Comparison of ENCODE assay signal across 13 mouse cellular contexts in the genomic region with DNA sequence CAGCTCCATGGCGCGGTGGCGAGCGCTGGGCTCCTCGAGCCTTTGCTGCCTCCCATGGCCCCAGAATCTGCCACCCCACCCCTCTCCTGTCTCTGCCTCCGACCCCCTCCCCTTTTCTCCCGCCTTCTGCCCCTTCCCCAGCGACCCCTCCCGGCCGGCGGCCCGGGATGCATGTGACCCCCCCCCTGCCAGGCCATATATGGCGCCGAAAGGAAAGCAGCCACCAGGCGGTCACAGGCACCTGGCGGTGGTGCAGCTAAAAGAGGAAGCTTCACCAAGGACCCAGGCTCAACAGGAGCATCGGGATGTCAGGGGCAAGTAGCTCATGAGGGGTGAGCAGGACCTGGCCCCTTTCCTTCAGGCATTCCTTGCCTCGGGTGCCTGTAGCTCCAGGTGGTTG. TPM values are rescaled to one million over a fixed set of nuclear protein-coding genes. Genes with fewer than 3 reads are reported as not detected.
A peak's percentile ranks its signal among the peaks of the same experiment; 100 is the strongest.
DNase-seq lines count a peak whose midpoint lies in the region; ATAC-seq and TF ChIP-seq lines count a peak whose summit lies in the region.
"Not testable (repeated sequence)": the region's sequence is repeated elsewhere in the genome, so short reads cannot be mapped to it uniquely, and the experiment has no call there.
"Had no signal": no experiment of that assay in that cellular context is flagged by ENCODE, and none has a peak within 500 bp of the region (broad histone marks: within the 10 kb centered on the region; RNA-seq: fewer than 3 reads in every experiment).

No protein-coding gene starts in this region.

- H3K4me1 ChIP-seq in embryonic facial prominence, embryonic 11.5 days (ENCODE audit: control insufficient read depth, insufficient read depth, low read length); hindbrain, embryonic 13.5 days (replicated peaks); kidney, postnatal 0 days (replicated peaks; ENCODE audit: insufficient read depth, low read length); liver, postnatal 0 days (ENCODE audit: insufficient read depth); midbrain, postnatal 0 days (ENCODE audit: insufficient read depth, low read length); stomach, embryonic 15.5 days: not testable (repeated sequence)

- peak; percentile 28 for DNase-seq in CD4-positive, CD25-positive, alpha-beta regulatory T cell, adult 2 months (ENCODE audit: low read depth, low spot score)
- peak; percentile 18 for DNase-seq in embryonic facial prominence, embryonic 11.5 days (ENCODE audit: low spot score)
- peak; percentile 9 for DNase-seq in gastrocnemius, adult 2 months
- peak; percentile 0 for DNase-seq in kidney, postnatal 0 days (ENCODE audit: low spot score)
- DNase-seq in liver, postnatal 0 days, result peak; percentile 5
- DNase-seq in midbrain, postnatal 0 days (ENCODE audit: low spot score), result peak; percentile 0

- not testable (repeated sequence) for TF ChIP-seq CTCF in gastrocnemius, adult 2 months (IDR thresholded peaks at IDR 0.05); liver, postnatal 0 days (IDR thresholded peaks at IDR 0.05; ENCODE audit: low read depth)
- TF ChIP-seq CTCF in kidney, postnatal 0 days (IDR thresholded peaks at IDR 0.05; ENCODE audit: low read depth), result 0 out of 2 replicates have a peak, but pooled peaks have one; percentile 6
- TF ChIP-seq CTCF in midbrain, postnatal 0 days (IDR thresholded peaks at IDR 0.05), result peak; percentile 46

- not testable (repeated sequence) for H3K27me3 ChIP-seq in embryonic facial prominence, embryonic 11.5 days (ENCODE audit: control insufficient read depth, insufficient read depth, low read length); hindbrain, embryonic 13.5 days; kidney, postnatal 0 days (ENCODE audit: insufficient read depth, low read length); liver, postnatal 0 days (ENCODE audit: insufficient read depth, low read length); midbrain, postnatal 0 days (ENCODE audit: insufficient read depth, low read length); stomach, embryonic 15.5 days (replicated peaks)

- not testable (repeated sequence) for H3K36me3 ChIP-seq in embryonic facial prominence, embryonic 11.5 days (replicated peaks; ENCODE audit: control insufficient read depth, insufficient read depth, low read depth, low read length); hindbrain, embryonic 13.5 days; kidney, postnatal 0 days (ENCODE audit: insufficient read depth, low read length); liver, postnatal 0 days (replicated peaks; ENCODE audit: insufficient read depth, low read length); midbrain, postnatal 0 days (ENCODE audit: insufficient read depth, low read length); stomach, embryonic 15.5 days

- ATAC-seq in embryonic facial prominence, embryonic 11.5 days (replicated peaks; ENCODE audit: insufficient number of reproducible peaks, low FRiP score, low TSS enrichment, low read depth); hindbrain, embryonic 13.5 days (ENCODE audit: low FRiP score); kidney, postnatal 0 days (replicated peaks; ENCODE audit: low FRiP score, low read depth); liver, postnatal 0 days; midbrain, postnatal 0 days (ENCODE audit: low FRiP score); stomach, embryonic 15.5 days (ENCODE audit: insufficient read depth, low FRiP score, low read depth): not testable (repeated sequence)

- H3K27ac ChIP-seq in embryonic facial prominence, embryonic 11.5 days (replicated peaks; ENCODE audit: low read depth, low read length); gastrocnemius, adult 2 months; hindbrain, embryonic 13.5 days; kidney, postnatal 0 days; liver, postnatal 0 days (ENCODE audit: low read depth); midbrain, postnatal 0 days (ENCODE audit: low read depth, low read length); stomach, embryonic 15.5 days: not testable (repeated sequence)

- H3K9ac ChIP-seq in embryonic facial prominence, embryonic 11.5 days (replicated peaks; ENCODE audit: low read length); kidney, postnatal 0 days (ENCODE audit: low read depth, low read length); liver, postnatal 0 days (replicated peaks); midbrain, postnatal 0 days (replicated peaks; ENCODE audit: low read length, poor library complexity, severe bottlenecking); stomach, embryonic 15.5 days: not testable (repeated sequence)
- H3K9ac ChIP-seq in hindbrain, embryonic 13.5 days, result peak overlapping the region; percentile 65

- intact Hi-C loops in gastrocnemius, adult 2 months (cut with DNase I), result not testable (repeated sequence)

- peak overlapping the region; percentile 26 for H3K4me3 ChIP-seq in embryonic facial prominence, embryonic 11.5 days (ENCODE audit: low read depth, low read length)
- peak overlapping the region; percentile 35 for H3K4me3 ChIP-seq in gastrocnemius, adult 2 months
- H3K4me3 ChIP-seq in hindbrain, embryonic 13.5 days, result peak overlapping the region; percentile 42
- H3K4me3 ChIP-seq in kidney, postnatal 0 days (replicated peaks; ENCODE audit: low read depth, low read length); liver, postnatal 0 days (ENCODE audit: low read depth, low read length): not testable (repeated sequence)
- peak overlapping the region; percentile 29 for H3K4me3 ChIP-seq in midbrain, postnatal 0 days (ENCODE audit: low read depth, low read length)
- peak overlapping the region; percentile 34 for H3K4me3 ChIP-seq in stomach, embryonic 15.5 days (replicated peaks)

- not testable (repeated sequence) for H3K9me3 ChIP-seq in embryonic facial prominence, embryonic 11.5 days (replicated peaks; ENCODE audit: control insufficient read depth, low read length); hindbrain, embryonic 13.5 days; kidney, postnatal 0 days (replicated peaks; ENCODE audit: low read length); liver, postnatal 0 days (ENCODE audit: low read length); midbrain, postnatal 0 days (ENCODE audit: low read length); stomach, embryonic 15.5 days

- H3K4me2 ChIP-seq in embryonic facial prominence, embryonic 11.5 days (ENCODE audit: low read depth, low read length), result peak overlapping the region; percentile 36
- H3K4me2 ChIP-seq in hindbrain, embryonic 13.5 days, result peak overlapping the region; percentile 56
- peak overlapping the region; percentile 45 for H3K4me2 ChIP-seq in kidney, postnatal 0 days (ENCODE audit: low read length)
- not testable (repeated sequence) for H3K4me2 ChIP-seq in liver, postnatal 0 days (ENCODE audit: low read depth, low read length)
- H3K4me2 ChIP-seq in midbrain, postnatal 0 days (ENCODE audit: low read depth, low read length, poor library complexity, severe bottlenecking), result peak overlapping the region; percentile 34; the same call in 1 of the 2 replicates
- peak overlapping the region; percentile 52 for H3K4me2 ChIP-seq in stomach, embryonic 15.5 days

- not testable (repeated sequence) for TF ChIP-seq EP300 in liver, postnatal 0 days (IDR thresholded peaks at IDR 0.05; ENCODE audit: low read depth)

- WGBS in embryonic facial prominence, embryonic 11.5 days, result 0% methylated on average over 12 of the region's 18 CpGs
- WGBS in hindbrain, embryonic 13.5 days, result under 1% methylated on average over 11 of the region's 18 CpGs
- WGBS in kidney, postnatal 0 days, result 2% methylated on average over 13 of the region's 18 CpGs
- WGBS in liver, postnatal 0 days (ENCODE audit: insufficient replicate concordance), result 0% methylated on average over 9 of the region's 18 CpGs
- 2% methylated on average over 9 of the region's 18 CpGs for WGBS in midbrain, postnatal 0 days
- 0% methylated on average over 13 of the region's 18 CpGs for WGBS in stomach, embryonic 15.5 days

RNA-seq across cellular contexts. Expression of a gene that starts 5.2 kb away (rescaled TPM):
- polyA plus RNA-seq in embryonic facial prominence, embryonic 11.5 days (2014; fragmentation: Nextera tagmentation; extraction: Ambion mirVana), result 3.2 and 3.8 TPM in 2 replicates
- total RNA-seq in gastrocnemius, adult 2 months (2021), result not detected
- polyA plus RNA-seq in hindbrain, embryonic 13.5 days (2015; fragmentation: Nextera tagmentation; extraction: Ambion mirVana), result 8.1 and 10.0 TPM in 2 replicates
- polyA plus RNA-seq in kidney, postnatal 0 days (2015; fragmentation: Nextera tagmentation; extraction: Ambion mirVana), result 0.18 and 0.42 TPM in 2 replicates
- polyA plus RNA-seq in liver, postnatal 0 days (2015; fragmentation: Nextera tagmentation; extraction: Ambion mirVana), result not detected in 2 replicates
- total RNA-seq in midbrain, postnatal 0 days (2014; rRNA removed), result 7.1 and 9.8 TPM in 2 replicates
- polyA plus RNA-seq in midbrain, postnatal 0 days (2015; fragmentation: Nextera tagmentation; extraction: Ambion mirVana), result 22.1 and 22.2 TPM in 2 replicates
- polyA plus RNA-seq in stomach, embryonic 15.5 days (2015; fragmentation: Nextera tagmentation; extraction: Ambion mirVana), result 0.53 and 0.58 TPM in 2 replicates
- total RNA-seq: MEL had no signal
- polyA plus RNA-seq: myocyte had no signal

RNA-seq across cellular contexts. Expression of a gene that starts 38.0 kb away (rescaled TPM):
- polyA plus RNA-seq in embryonic facial prominence, embryonic 11.5 days (2014; fragmentation: Nextera tagmentation; extraction: Ambion mirVana), result not detected in 2 replicates
- total RNA-seq in gastrocnemius, adult 2 months (2021), result not detected
- 0.17 TPM in 1 of 2 replicates, not detected in the other for polyA plus RNA-seq in hindbrain, embryonic 13.5 days (2015; fragmentation: Nextera tagmentation; extraction: Ambion mirVana)
- not detected in 2 replicates for polyA plus RNA-seq in kidney, postnatal 0 days (2015; fragmentation: Nextera tagmentation; extraction: Ambion mirVana)
- polyA plus RNA-seq in liver, postnatal 0 days (2015; fragmentation: Nextera tagmentation; extraction: Ambion mirVana), result not detected in 2 replicates
- not detected in 2 replicates for total RNA-seq in midbrain, postnatal 0 days (2014; rRNA removed)
- not detected in 2 replicates for polyA plus RNA-seq in midbrain, postnatal 0 days (2015; fragmentation: Nextera tagmentation; extraction: Ambion mirVana)
- polyA plus RNA-seq in stomach, embryonic 15.5 days (2015; fragmentation: Nextera tagmentation; extraction: Ambion mirVana), result not detected in 2 replicates
- total RNA-seq: gastrocnemius, postnatal 4 days; left cerebral cortex, postnatal 10 days; MEL had no signal
- polyA plus RNA-seq: myocyte; urinary bladder, adult 2 months had no signal
